In genomic region chr1:82375452-82375851, GRCm38 (mm10) we compare ENCODE assay signal across 26 mouse cellular contexts. TPM values are rescaled to one million over a fixed set of nuclear protein-coding genes. Genes with fewer than 3 reads are reported as not detected.
DNase-seq lines count a peak whose midpoint lies in the region; ATAC-seq and TF ChIP-seq lines count a peak whose summit lies in the region.
"Had no signal": no experiment of that assay in that cellular context is flagged by ENCODE, and none has a peak within 500 bp of the region (broad histone marks: within the 10 kb centered on the region; RNA-seq: fewer than 3 reads in every experiment).

No protein-coding gene starts in this region.

- no peak overlapping the region for H3K27ac ChIP-seq in forebrain, embryonic 13.5 days
- no peak overlapping the region for H3K27ac ChIP-seq in forebrain, postnatal 0 days (ENCODE audit: low read depth, low read length)
- peak overlapping the region; percentile 19; the same call in 1 of the 2 replicates for H3K27ac ChIP-seq in kidney, embryonic 16.5 days (ENCODE audit: low read length)
- no peak overlapping the region for H3K27ac ChIP-seq in kidney, adult 2 months (ENCODE audit: insufficient read depth, low read depth, low read length)
- no peak overlapping the region for H3K27ac ChIP-seq in embryonic facial prominence, embryonic 11.5 days (replicated peaks; ENCODE audit: low read depth, low read length)
- H3K27ac ChIP-seq in stomach, postnatal 0 days (replicated peaks): no peak overlapping the region
- H3K27ac ChIP-seq: forebrain, embryonic 12.5 days; hindbrain, embryonic 15.5 days; lung, embryonic 15.5 days; midbrain, embryonic 12.5 days; neural tube, embryonic 13.5 days; stomach, embryonic 15.5 days had no signal

- no peaks in the 10 kb centered on the region for H3K27me3 ChIP-seq in forebrain, embryonic 13.5 days
- H3K27me3 ChIP-seq in forebrain, postnatal 0 days (ENCODE audit: insufficient read depth, low read length): no peaks in the 10 kb centered on the region
- H3K27me3 ChIP-seq in kidney, embryonic 16.5 days (ENCODE audit: insufficient read depth, low read length): no peaks in the 10 kb centered on the region
- no peaks in the 10 kb centered on the region for H3K27me3 ChIP-seq in kidney, adult 2 months (replicated peaks; ENCODE audit: control insufficient read depth, insufficient read depth, low read length)
- no peaks in the 10 kb centered on the region for H3K27me3 ChIP-seq in embryonic facial prominence, embryonic 11.5 days (ENCODE audit: control insufficient read depth, insufficient read depth, low read length)
- H3K27me3 ChIP-seq in stomach, postnatal 0 days (ENCODE audit: control insufficient read depth, insufficient read depth, low read length): no peaks in the 10 kb centered on the region
- H3K27me3 ChIP-seq: forebrain, embryonic 12.5 days; hindbrain, embryonic 15.5 days; lung, embryonic 15.5 days; midbrain, embryonic 12.5 days; neural tube, embryonic 13.5 days; Patski; stomach, embryonic 15.5 days had no signal

- DNase-seq in forebrain, postnatal 0 days: no peak
- no peak for DNase-seq in kidney, adult 2 months
- DNase-seq in embryo, embryonic 10.5 days (ENCODE audit: low spot score): peak; percentile 57
- peak; percentile 67 for DNase-seq in embryonic facial prominence, embryonic 11.5 days (ENCODE audit: low spot score)
- DNase-seq in stomach, postnatal 0 days (ENCODE audit: low spot score): no peak
- no peak for DNase-seq in lung, postnatal 36 days
- DNase-seq: adrenal gland, postnatal 10 days; cerebellum, adult 8-10 months; cerebellum, postnatal 25 days; gastrocnemius, postnatal 36 days; heart, adult 18-20 months; heart, postnatal 36 days; right cerebral cortex, postnatal 25 days; thymus, postnatal 4 days had no signal

- ATAC-seq in forebrain, embryonic 13.5 days: 0 out of 2 replicates have a peak, but pooled peaks have one; percentile 24
- no peak for ATAC-seq in forebrain, postnatal 0 days
- ATAC-seq in kidney, embryonic 16.5 days (ENCODE audit: low FRiP score, low TSS enrichment): peak; percentile 44; the same call in 1 of the 2 replicates
- ATAC-seq in embryonic facial prominence, embryonic 11.5 days (replicated peaks; ENCODE audit: insufficient number of reproducible peaks, low FRiP score, low TSS enrichment, low read depth): no peak
- ATAC-seq in stomach, postnatal 0 days (ENCODE audit: low FRiP score, low TSS enrichment): no peak
- ATAC-seq: Patski had no signal

- H3K9me3 ChIP-seq in forebrain, embryonic 13.5 days (replicated peaks): no peaks in the 10 kb centered on the region
- H3K9me3 ChIP-seq in forebrain, postnatal 0 days (ENCODE audit: low read length): no peaks in the 10 kb centered on the region
- H3K9me3 ChIP-seq in kidney, embryonic 16.5 days (ENCODE audit: low read length): no peaks in the 10 kb centered on the region
- H3K9me3 ChIP-seq in embryonic facial prominence, embryonic 11.5 days (replicated peaks; ENCODE audit: control insufficient read depth, low read length): no peaks in the 10 kb centered on the region
- H3K9me3 ChIP-seq in stomach, postnatal 0 days (ENCODE audit: control insufficient read depth, low read length): no peaks in the 10 kb centered on the region
- H3K9me3 ChIP-seq: forebrain, embryonic 12.5 days; hindbrain, embryonic 15.5 days; lung, embryonic 15.5 days; midbrain, embryonic 12.5 days; neural tube, embryonic 13.5 days; stomach, embryonic 15.5 days had no signal

- no peak for TF ChIP-seq EP300 in stomach, postnatal 0 days (optimal IDR thresholded peaks at IDR 0.05)

- H3K4me3 ChIP-seq in forebrain, embryonic 13.5 days: no peak overlapping the region
- no peak overlapping the region for H3K4me3 ChIP-seq in forebrain, postnatal 0 days (ENCODE audit: low read depth, low read length)
- no peak overlapping the region for H3K4me3 ChIP-seq in kidney, embryonic 16.5 days (ENCODE audit: low read length)
- no peak overlapping the region for H3K4me3 ChIP-seq in kidney, adult 2 months (ENCODE audit: insufficient read depth, low read depth, low read length)
- no peak overlapping the region for H3K4me3 ChIP-seq in embryonic facial prominence, embryonic 11.5 days (ENCODE audit: low read depth, low read length)
- no peak overlapping the region for H3K4me3 ChIP-seq in stomach, postnatal 0 days (ENCODE audit: low read depth, low read length)
- H3K4me3 ChIP-seq: erythroblast, embryonic 14.5 days; forebrain, embryonic 12.5 days; hindbrain, embryonic 15.5 days; lung, embryonic 15.5 days; midbrain, embryonic 12.5 days; myocyte; neural tube, embryonic 13.5 days; stomach, embryonic 15.5 days had no signal

- H3K9ac ChIP-seq in forebrain, embryonic 13.5 days: no peak overlapping the region
- no peak overlapping the region for H3K9ac ChIP-seq in forebrain, postnatal 0 days
- no peak overlapping the region for H3K9ac ChIP-seq in kidney, embryonic 16.5 days (replicated peaks; ENCODE audit: low read length)
- H3K9ac ChIP-seq in embryonic facial prominence, embryonic 11.5 days (replicated peaks; ENCODE audit: low read length): no peak overlapping the region
- no peak overlapping the region for H3K9ac ChIP-seq in stomach, postnatal 0 days (ENCODE audit: low read length)
- H3K9ac ChIP-seq: forebrain, embryonic 12.5 days; hindbrain, embryonic 15.5 days; lung, embryonic 15.5 days; midbrain, embryonic 12.5 days; neural tube, embryonic 13.5 days; stomach, embryonic 15.5 days had no signal

- no peak for TF ChIP-seq CTCF in forebrain, postnatal 0 days (IDR thresholded peaks at IDR 0.05; ENCODE audit: low read depth)
- TF ChIP-seq CTCF in kidney, adult 2 months (conservative IDR thresholded peaks at IDR 0.05; ENCODE audit: insufficient read depth, insufficient read length, low read depth, low read length): no peak
- TF ChIP-seq CTCF in stomach, postnatal 0 days (IDR thresholded peaks at IDR 0.05; ENCODE audit: low read depth): no peak

- H3K36me3 ChIP-seq in forebrain, embryonic 13.5 days (ENCODE audit: poor library complexity, severe bottlenecking): no peaks in the 10 kb centered on the region
- no peaks in the 10 kb centered on the region for H3K36me3 ChIP-seq in forebrain, postnatal 0 days (ENCODE audit: insufficient read depth)
- no peaks in the 10 kb centered on the region for H3K36me3 ChIP-seq in kidney, embryonic 16.5 days (ENCODE audit: insufficient read depth, low read length)
- H3K36me3 ChIP-seq in kidney, adult 2 months (ENCODE audit: control insufficient read depth, insufficient read depth, low read length): no peaks in the 10 kb centered on the region
- no peaks in the 10 kb centered on the region for H3K36me3 ChIP-seq in embryonic facial prominence, embryonic 11.5 days (replicated peaks; ENCODE audit: control insufficient read depth, insufficient read depth, low read depth, low read length)
- H3K36me3 ChIP-seq in stomach, postnatal 0 days (ENCODE audit: control insufficient read depth, insufficient read depth, low read length): no peaks in the 10 kb centered on the region; the same call in 1 of the 2 replicates
- H3K36me3 ChIP-seq: forebrain, embryonic 12.5 days; hindbrain, embryonic 15.5 days; lung, embryonic 15.5 days; midbrain, embryonic 12.5 days; neural tube, embryonic 13.5 days; stomach, embryonic 15.5 days had no signal

- 70% methylated on average over 3 of the region's 3 CpGs for WGBS in forebrain, embryonic 13.5 days
- 43% methylated on average over 3 of the region's 3 CpGs for WGBS in forebrain, postnatal 0 days
- 35% methylated on average over 3 of the region's 3 CpGs for WGBS in kidney, embryonic 16.5 days
- WGBS in kidney, adult 2 months: 42% methylated on average over 3 of the region's 3 CpGs
- 35% methylated on average over 3 of the region's 3 CpGs for WGBS in embryonic facial prominence, embryonic 11.5 days
- 52% methylated on average over 3 of the region's 3 CpGs for WGBS in stomach, postnatal 0 days

- no peak overlapping the region for H3K4me2 ChIP-seq in forebrain, embryonic 13.5 days
- no peak overlapping the region for H3K4me2 ChIP-seq in forebrain, postnatal 0 days (ENCODE audit: low read depth)
- H3K4me2 ChIP-seq in kidney, embryonic 16.5 days (replicated peaks; ENCODE audit: low read depth, low read length): no peak overlapping the region
- no peak overlapping the region for H3K4me2 ChIP-seq in embryonic facial prominence, embryonic 11.5 days (ENCODE audit: low read depth, low read length)
- no peak overlapping the region for H3K4me2 ChIP-seq in stomach, postnatal 0 days (replicated peaks; ENCODE audit: low read depth)
- H3K4me2 ChIP-seq: forebrain, embryonic 12.5 days; heart, embryonic 11.5 days; hindbrain, embryonic 15.5 days; lung, embryonic 15.5 days; midbrain, embryonic 12.5 days; neural tube, embryonic 13.5 days; stomach, embryonic 15.5 days had no signal

- H3K4me1 ChIP-seq in forebrain, embryonic 13.5 days: no peaks in the 10 kb centered on the region
- no peaks in the 10 kb centered on the region for H3K4me1 ChIP-seq in forebrain, postnatal 0 days (ENCODE audit: insufficient read depth)
- H3K4me1 ChIP-seq in kidney, embryonic 16.5 days (ENCODE audit: insufficient read depth, low read length): peaks cover 4% of the 10 kb centered on the region; the same call in 1 of the 2 replicates
- no peaks in the 10 kb centered on the region for H3K4me1 ChIP-seq in kidney, adult 2 months (ENCODE audit: control insufficient read depth, insufficient read depth, low read length)
- H3K4me1 ChIP-seq in embryonic facial prominence, embryonic 11.5 days (ENCODE audit: control insufficient read depth, insufficient read depth, low read length): no peaks in the 10 kb centered on the region; the same call in 1 of the 2 replicates
- H3K4me1 ChIP-seq in stomach, postnatal 0 days (replicated peaks; ENCODE audit: control insufficient read depth, insufficient read depth): no peaks in the 10 kb centered on the region
- H3K4me1 ChIP-seq: forebrain, embryonic 12.5 days; hindbrain, embryonic 15.5 days; lung, embryonic 15.5 days; stomach, embryonic 15.5 days had no signal

- no peak for TF ChIP-seq POLR2A in kidney, adult 2 months (IDR thresholded peaks at IDR 0.05; ENCODE audit: low read depth, low read length)

RNA-seq across cellular contexts. Expression of gene Rhbdd1, which starts 59.2 kb away (rescaled TPM):
- polyA plus RNA-seq in forebrain, embryonic 13.5 days (2015; fragmentation: Nextera tagmentation; extraction: Ambion mirVana): 5.7 and 6.3 TPM in 2 replicates
- 4.7 and 5.3 TPM in 2 replicates for total RNA-seq in forebrain, postnatal 0 days (2014; rRNA removed)
- 1.7 and 2.2 TPM in 2 replicates for polyA plus RNA-seq in forebrain, postnatal 0 days (2015; fragmentation: Nextera tagmentation; extraction: Ambion mirVana)
- polyA plus RNA-seq in kidney, embryonic 16.5 days (2015; fragmentation: Nextera tagmentation; extraction: Ambion mirVana): 11.2 and 11.8 TPM in 2 replicates
- polyA plus RNA-seq in kidney, adult 2 months (2012; rRNA removed): 12.8 and 13.0 TPM in 2 replicates
- 6.7 and 6.9 TPM in 2 replicates for polyA plus RNA-seq in embryonic facial prominence, embryonic 11.5 days (2014; fragmentation: Nextera tagmentation; extraction: Ambion mirVana)
- 7.5 and 7.9 TPM in 2 replicates for polyA plus RNA-seq in stomach, postnatal 0 days (2015; fragmentation: Nextera tagmentation; extraction: Ambion mirVana)

Comparison
In these comparisons a context has a peak if more than half of its experiments do, and no peak if none do; other contexts are left out.
1. ATAC-seq: peak in forebrain, embryonic 13.5 days (single experiment) and kidney, embryonic 16.5 days (single experiment); none in forebrain, postnatal 0 days (single experiment), embryonic facial prominence, embryonic 11.5 days (single experiment) and stomach, postnatal 0 days (single experiment).
2. DNase-seq: peak in embryo, embryonic 10.5 days (single experiment) and embryonic facial prominence, embryonic 11.5 days (single experiment); none in forebrain, postnatal 0 days (single experiment), kidney, adult 2 months (single experiment), stomach, postnatal 0 days (single experiment) and lung, postnatal 36 days (single experiment).